Mouse (Mus musculus) stomach, embryonic 16.5 days (tissue): ENCODE measurements around the gene Gpa33. TPM values are rescaled to one million over a fixed set of nuclear protein-coding genes. Genes with fewer than 3 reads are reported as not detected.

Experiments
- ATAC-seq: fragments of 200-750 bp; cut with Nextera tagmentation; 2 replicates; pipeline ENCODE4 v1.8.0; 2017; ENCODE audit warnings: moderate number of reproducible peaks, moderate TSS enrichment; ENCODE audit not compliant: insufficient read depth, low FRiP score
- H3K27ac ChIP-seq: fragments of 300-500 bp; sonication (generic); 2 replicates; pipeline ENCODE4 v1.5.1; 2014; ENCODE audit warnings: low read length
- H3K27me3 ChIP-seq: fragments of 300-500 bp; sonication (generic); 2 replicates; pipeline ENCODE4 v1.6.1; 2014; ENCODE audit warnings: low read length, control low read depth, mixed read lengths; ENCODE audit not compliant: control insufficient read depth, insufficient read depth
- H3K36me3 ChIP-seq: fragments of 300-500 bp; sonication (generic); 2 replicates; pipeline ENCODE4 v1.6.1; 2014; ENCODE audit warnings: low read length; ENCODE audit not compliant: control insufficient read depth, insufficient read depth
- H3K4me1 ChIP-seq: fragments of 300-500 bp; sonication (generic); 2 replicates; pipeline ENCODE4 v1.6.1; 2014; ENCODE audit warnings: low read length, control low read depth, mixed read lengths; ENCODE audit not compliant: control insufficient read depth, insufficient read depth
- H3K4me2 ChIP-seq: fragments of 300-500 bp; sonication (generic); 2 replicates; pipeline ENCODE4 v1.6.1; 2014; ENCODE audit warnings: low read depth, low read length, mixed read lengths
- H3K4me3 ChIP-seq: fragments of 300-500 bp; sonication (generic); replicated peaks from 2 replicates; pipeline ENCODE4 v1.5.1; 2014; ENCODE audit warnings: mild to moderate bottlenecking, low read length
- H3K9ac ChIP-seq: fragments of 300-500 bp; sonication (generic); 2 replicates; pipeline ENCODE4 v1.6.1; 2014; ENCODE audit warnings: low read length
- H3K9me3 ChIP-seq: fragments of 300-500 bp; sonication (generic); replicated peaks from 2 replicates; pipeline ENCODE4 v1.6.1; 2016; ENCODE audit warnings: low read length, control low read depth; ENCODE audit not compliant: control insufficient read depth
- whole genome bisulfite sequencing: fragments of 180-500 bp; shearing (Covaris S2); extraction: QIAGEN DNeasy Blood & Tissue Kit; methylation state at CpG from one replicate; pipeline ENCODE4 v1.1.7; 2014; 5-methylcytosine and 5-hydroxymethylcytosine counted together
- polyA plus RNA-seq: library from polyadenylated mRNA; unstranded; fragments of >200 nt; fragmentation: Nextera tagmentation; extraction: Ambion mirVana; gene quantifications from 2 replicates; pipeline ENCODE4 v1.2.1, GENCODE M21; 2015

Gene Gpa33
- polyA plus RNA-seq, 1 experiment from 2014 or later = 11.9 TPM

- ATAC-seq = peak; percentile 46; the same call in 1 of the 2 replicates
- peak overlapping the region; percentile 41 for H3K4me2 ChIP-seq
- H3K9me3 ChIP-seq = no peaks in the 10 kb centered on the region
- no peaks in the 10 kb centered on the region for H3K36me3 ChIP-seq
- 7% methylated on average over 29 of the region's 29 CpGs for WGBS
- no peaks in the 10 kb centered on the region; the same call in 1 of the 2 replicates for H3K4me1 ChIP-seq
- H3K27ac ChIP-seq = no peak overlapping the region
- H3K27me3 ChIP-seq = peaks cover 14% of the 10 kb centered on the region
- H3K4me3 ChIP-seq = peak overlapping the region; percentile 18
- no peak overlapping the region for H3K9ac ChIP-seq
Observed at GRCm38 (mm10) chr1:166154162-166155112, 24.4 kb downstream of the Gpa33 start.

GRCm38 (mm10) chr1:166155113-166155494 lies 25.1 kb downstream of the Gpa33 start:
- WGBS = 23% methylated on average over 10 of the region's 10 CpGs
- H3K27ac ChIP-seq = no peak overlapping the region
- H3K36me3 ChIP-seq = no peaks in the 10 kb centered on the region
- no peaks in the 10 kb centered on the region for H3K9me3 ChIP-seq
- ATAC-seq = no peak
- H3K4me1 ChIP-seq = no peaks in the 10 kb centered on the region; the same call in 1 of the 2 replicates
- H3K9ac ChIP-seq = no peak overlapping the region
- H3K27me3 ChIP-seq = peaks cover 20% of the 10 kb centered on the region
- H3K4me3 ChIP-seq = no peak overlapping the region
- no peak overlapping the region for H3K4me2 ChIP-seq

- Histone ChIP-seq H3K9ac (no peak overlapping the region), H3K27ac (no peak overlapping the region), H3K4me2 (no peak overlapping the region), H3K4me1 (no peaks in the 10 kb centered on the region; the same call in 1 of the 2 replicates), H3K27me3 (peaks cover 22% of the 10 kb centered on the region), H3K4me3 (no peak overlapping the region), H3K36me3 (no peaks in the 10 kb centered on the region), H3K9me3 (no peaks in the 10 kb centered on the region)
- 60% methylated on average over 12 of the region's 12 CpGs for WGBS
- no peak for ATAC-seq
Observed at GRCm38 (mm10) chr1:166157712-166158111, 27.7 kb downstream of the Gpa33 start.

GRCm38 (mm10) chr1:166158664-166159063 lies 28.6 kb downstream of the Gpa33 start:
- Histone ChIP-seq H3K4me1 (no peaks in the 10 kb centered on the region; the same call in 1 of the 2 replicates), H3K4me2 (no peak overlapping the region), H3K4me3 (no peak overlapping the region), H3K27me3 (peaks cover 22% of the 10 kb centered on the region), H3K36me3 (no peaks in the 10 kb centered on the region), H3K9me3 (no peaks in the 10 kb centered on the region), H3K27ac (no peak overlapping the region), H3K9ac (no peak overlapping the region)
- WGBS = 60% methylated on average over 9 of the region's 9 CpGs
- no peak for ATAC-seq

GRCm38 (mm10) chr1:166160111-166160510 lies 30.1 kb downstream of the Gpa33 start:
- no peaks in the 10 kb centered on the region for H3K36me3 ChIP-seq
- H3K9ac ChIP-seq = no peak overlapping the region
- peaks cover 15% of the 10 kb centered on the region for H3K27me3 ChIP-seq
- 0 out of 2 replicates have a peak overlapping the region, but pooled peaks have one; percentile 10 for H3K4me3 ChIP-seq
- ATAC-seq = no peak
- H3K4me1 ChIP-seq = no peaks in the 10 kb centered on the region; the same call in 1 of the 2 replicates
- no peak overlapping the region; the same call in 1 of the 2 replicates for H3K4me2 ChIP-seq
- no peaks in the 10 kb centered on the region for H3K9me3 ChIP-seq
- whole genome bisulfite sequencing = 47% methylated on average over 5 of the region's 5 CpGs
- H3K27ac ChIP-seq = no peak overlapping the region

GRCm38 (mm10) chr1:166160569-166161445 lies 30.8 kb downstream of the Gpa33 start:
- peaks cover 9% of the 10 kb centered on the region for H3K27me3 ChIP-seq
- H3K27ac ChIP-seq = no peak overlapping the region
- H3K4me3 ChIP-seq = 0 out of 2 replicates have a peak overlapping the region, but pooled peaks have one; percentile 10
- ATAC-seq = peak; percentile 21; the same call in 1 of the 2 replicates
- WGBS = 15% methylated on average over 24 of the region's 24 CpGs
- no peaks in the 10 kb centered on the region for H3K9me3 ChIP-seq
- H3K4me2 ChIP-seq = peak overlapping the region; percentile 33; the same call in 1 of the 2 replicates
- H3K36me3 ChIP-seq = no peaks in the 10 kb centered on the region
- H3K4me1 ChIP-seq = no peaks in the 10 kb centered on the region
- H3K9ac ChIP-seq = no peak overlapping the region

GRCm38 (mm10) chr1:166164580-166164979 lies 34.5 kb downstream of the Gpa33 start:
- ATAC-seq = no peak
- H3K9ac ChIP-seq = no peak overlapping the region
- peaks cover 7% of the 10 kb centered on the region for H3K27me3 ChIP-seq
- no peaks in the 10 kb centered on the region for H3K9me3 ChIP-seq
- H3K27ac ChIP-seq = no peak overlapping the region
- no peaks in the 10 kb centered on the region for H3K4me1 ChIP-seq
- no peak overlapping the region for H3K4me2 ChIP-seq
- WGBS = 88% methylated on average over 14 of the region's 14 CpGs
- no peaks in the 10 kb centered on the region for H3K36me3 ChIP-seq
- no peak overlapping the region for H3K4me3 ChIP-seq

- no peak overlapping the region for H3K9ac ChIP-seq
- H3K36me3 ChIP-seq = no peaks in the 10 kb centered on the region
- no peak overlapping the region for H3K4me2 ChIP-seq
- H3K27ac ChIP-seq = no peak overlapping the region
- no peaks in the 10 kb centered on the region for H3K4me1 ChIP-seq
- no peak for ATAC-seq
- no peaks in the 10 kb centered on the region for H3K9me3 ChIP-seq
- peaks cover under 1% of the 10 kb centered on the region for H3K27me3 ChIP-seq
- 91% methylated on average over 9 of the region's 9 CpGs for WGBS
- no peak overlapping the region for H3K4me3 ChIP-seq
Observed at GRCm38 (mm10) chr1:166165159-166165558, 35.1 kb downstream of the Gpa33 start.
